Mouse (Mus musculus): ENCODE data around the gene Ccl3. TPM values are rescaled to one million over a fixed set of nuclear protein-coding genes. Genes with fewer than 3 reads are reported as not detected.

Gene Ccl3
- polyA plus RNA-seq, 1 experiment: 0.08 TPM

GRCm38 (mm10) chr11:83646356-83647149 lies 2.6 kb downstream of the Ccl3 start:
- Histone ChIP-seq H3K27me3 (ENCODE audit: control insufficient read depth) (no peaks in the 10 kb centered on the region), H3K4me3 (replicated peaks) (no peak overlapping the region), H3K9me3 (ENCODE audit: control insufficient read depth, low read length) (no peaks in the 10 kb centered on the region), H3K36me3 (ENCODE audit: control insufficient read depth) (no peaks in the 10 kb centered on the region), H3K4me1 (ENCODE audit: control insufficient read depth) (no peaks in the 10 kb centered on the region)
- TF ChIP-seq TAL1 (IDR thresholded peaks at IDR 0.05; ENCODE audit: low read length) (no peak), GATA1 (IDR thresholded peaks at IDR 0.05; ENCODE audit: low read length) (no peak)

- no peak within 1 kb of the TSS for H3K4me3 ChIP-seq (replicated peaks)
- TF ChIP-seq TAL1 (IDR thresholded peaks at IDR 0.05; ENCODE audit: low read length): no peak
- TF ChIP-seq GATA1 (IDR thresholded peaks at IDR 0.05; ENCODE audit: low read length): no peak
- H3K4me1 ChIP-seq (ENCODE audit: control insufficient read depth): no peaks in the 10 kb centered on the region
- H3K9me3 ChIP-seq (ENCODE audit: control insufficient read depth, low read length): no peaks in the 10 kb centered on the region
- H3K36me3 ChIP-seq (ENCODE audit: control insufficient read depth): no peaks in the 10 kb centered on the region
- no peaks in the 10 kb centered on the region for H3K27me3 ChIP-seq (ENCODE audit: control insufficient read depth)
These were observed 3.6 kb downstream of the Ccl3 start, which contains the start of gene Rpl9-ps1 for GRCm38 (mm10) chr11:83645521-83645920. Gene Rpl9-ps1 (minus strand): TSS chr11:83645621.

- Histone ChIP-seq H3K4me3 (replicated peaks) (no peak overlapping the region), H3K4me1 (ENCODE audit: control insufficient read depth) (no peaks in the 10 kb centered on the region), H3K27me3 (ENCODE audit: control insufficient read depth) (no peaks in the 10 kb centered on the region), H3K9me3 (ENCODE audit: control insufficient read depth, low read length) (no peaks in the 10 kb centered on the region), H3K36me3 (ENCODE audit: control insufficient read depth) (no peaks in the 10 kb centered on the region)
- TF ChIP-seq TAL1 (IDR thresholded peaks at IDR 0.05; ENCODE audit: low read length) (no peak), GATA1 (IDR thresholded peaks at IDR 0.05; ENCODE audit: low read length) (no peak)
These were observed 7.9 kb downstream of the Ccl3 start for GRCm38 (mm10) chr11:83641216-83641615.

GRCm38 (mm10) chr11:83640141-83640540 lies 9.0 kb downstream of the Ccl3 start:
- TF ChIP-seq TAL1 (IDR thresholded peaks at IDR 0.05; ENCODE audit: low read length): no peak
- TF ChIP-seq GATA1 (IDR thresholded peaks at IDR 0.05; ENCODE audit: low read length): no peak
- Histone ChIP-seq H3K4me3 (replicated peaks) (no peak overlapping the region), H3K9me3 (ENCODE audit: control insufficient read depth, low read length) (no peaks in the 10 kb centered on the region), H3K27me3 (ENCODE audit: control insufficient read depth) (no peaks in the 10 kb centered on the region), H3K4me1 (ENCODE audit: control insufficient read depth) (no peaks in the 10 kb centered on the region), H3K36me3 (ENCODE audit: control insufficient read depth) (no peaks in the 10 kb centered on the region)

GRCm38 (mm10) chr11:83639533-83639932 lies 9.6 kb downstream of the Ccl3 start:
- Histone ChIP-seq H3K36me3 (ENCODE audit: control insufficient read depth) (no peaks in the 10 kb centered on the region), H3K9me3 (ENCODE audit: control insufficient read depth, low read length) (no peaks in the 10 kb centered on the region), H3K4me3 (replicated peaks) (no peak overlapping the region), H3K27me3 (ENCODE audit: control insufficient read depth) (no peaks in the 10 kb centered on the region), H3K4me1 (ENCODE audit: control insufficient read depth) (no peaks in the 10 kb centered on the region)
- TF ChIP-seq GATA1 (IDR thresholded peaks at IDR 0.05; ENCODE audit: low read length) (no peak), TAL1 (IDR thresholded peaks at IDR 0.05; ENCODE audit: low read length) (no peak)

GRCm38 (mm10) chr11:83638934-83639333 lies 10.2 kb downstream of the Ccl3 start:
- Histone ChIP-seq H3K36me3 (ENCODE audit: control insufficient read depth) (no peaks in the 10 kb centered on the region), H3K9me3 (ENCODE audit: control insufficient read depth, low read length) (no peaks in the 10 kb centered on the region), H3K4me3 (replicated peaks) (no peak overlapping the region), H3K27me3 (ENCODE audit: control insufficient read depth) (no peaks in the 10 kb centered on the region), H3K4me1 (ENCODE audit: control insufficient read depth) (no peaks in the 10 kb centered on the region)
- TF ChIP-seq GATA1 (IDR thresholded peaks at IDR 0.05; ENCODE audit: low read length) (no peak), TAL1 (IDR thresholded peaks at IDR 0.05; ENCODE audit: low read length) (no peak)

GRCm38 (mm10) chr11:83636742-83637235 lies 12.4 kb downstream of the Ccl3 start:
- TF ChIP-seq GATA1 (IDR thresholded peaks at IDR 0.05; ENCODE audit: low read length) (no peak), TAL1 (IDR thresholded peaks at IDR 0.05; ENCODE audit: low read length) (no peak)
- H3K4me1 ChIP-seq (ENCODE audit: control insufficient read depth): no peaks in the 10 kb centered on the region
- no peak overlapping the region for H3K4me3 ChIP-seq (replicated peaks)
- H3K36me3 ChIP-seq (ENCODE audit: control insufficient read depth): no peaks in the 10 kb centered on the region
- no peaks in the 10 kb centered on the region for H3K27me3 ChIP-seq (ENCODE audit: control insufficient read depth)
- H3K9me3 ChIP-seq (ENCODE audit: control insufficient read depth, low read length): no peaks in the 10 kb centered on the region

GRCm38 (mm10) chr11:83634898-83635297 lies 14.3 kb downstream of the Ccl3 start:
- H3K27me3 ChIP-seq (ENCODE audit: control insufficient read depth): no peaks in the 10 kb centered on the region
- no peaks in the 10 kb centered on the region for H3K4me1 ChIP-seq (ENCODE audit: control insufficient read depth)
- no peak overlapping the region for H3K4me3 ChIP-seq (replicated peaks)
- TF ChIP-seq TAL1 (IDR thresholded peaks at IDR 0.05; ENCODE audit: low read length) (no peak), GATA1 (IDR thresholded peaks at IDR 0.05; ENCODE audit: low read length) (no peak)
- H3K9me3 ChIP-seq (ENCODE audit: control insufficient read depth, low read length): no peaks in the 10 kb centered on the region
- H3K36me3 ChIP-seq (ENCODE audit: control insufficient read depth): no peaks in the 10 kb centered on the region

- Histone ChIP-seq H3K36me3 (ENCODE audit: control insufficient read depth) (no peaks in the 10 kb centered on the region), H3K9me3 (ENCODE audit: control insufficient read depth, low read length) (no peaks in the 10 kb centered on the region), H3K4me3 (replicated peaks) (no peak overlapping the region)
These were observed 14.7 kb downstream of the Ccl3 start for GRCm38 (mm10) chr11:83634425-83634824.

More at GRCm38 (mm10) chr11:83634425-83634824, 14.7 kb downstream of the Ccl3 start:
- Histone ChIP-seq H3K4me1 (ENCODE audit: control insufficient read depth) (no peaks in the 10 kb centered on the region), H3K27me3 (ENCODE audit: control insufficient read depth) (no peaks in the 10 kb centered on the region)
- TF ChIP-seq TAL1 (IDR thresholded peaks at IDR 0.05; ENCODE audit: low read length): no peak

All from erythroblast, embryonic 14.5 days (primary cell).